Mouse (Mus musculus) lung, postnatal 0 days (tissue): ENCODE results near the gene Ntn1.

Experiments used
- CTCF ChIP-seq: IDR thresholded peaks from 2 replicates; pipeline ENCODE4 v1.5.1; 2016; ENCODE audit warnings: antibody characterized with exemption, mild to moderate bottlenecking
- EP300 ChIP-seq: IDR thresholded peaks from 2 replicates; pipeline ENCODE4 v1.6.1; 2016; ENCODE audit warnings: antibody characterized with exemption, mild to moderate bottlenecking, control low read depth

DNA sequence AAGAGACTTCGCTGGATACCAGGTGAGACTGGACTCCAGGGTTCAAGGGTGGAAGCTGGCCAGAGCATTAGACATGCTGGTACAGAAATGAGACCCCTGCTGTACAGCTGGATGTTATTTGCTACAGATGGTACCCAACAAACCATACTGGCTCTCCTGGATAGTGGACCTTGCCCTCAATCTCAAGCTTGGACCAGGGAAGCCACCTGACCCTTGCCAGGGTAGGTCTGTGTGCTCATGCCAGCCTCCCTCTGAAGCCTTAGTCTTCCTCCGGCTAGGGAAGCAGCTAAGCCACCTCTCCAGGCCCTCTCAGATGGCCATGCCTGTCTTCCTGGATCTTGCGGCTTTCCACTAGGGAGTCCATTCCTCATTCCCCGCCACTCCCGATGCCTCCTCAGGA, 189.9 kb downstream of the Ntn1 start:
- TF ChIP-seq CTCF (no peak), EP300 (no peak)
